Mouse (Mus musculus): ENCODE results near the gene Nars2. TPM values are rescaled to one million over a fixed set of nuclear protein-coding genes. Genes with fewer than 3 reads are reported as not detected.
"Not testable (repeated sequence)": the region's sequence is repeated elsewhere in the genome, so short reads cannot be mapped to it uniquely, and the experiment has no call there.

The Nars2 gene
- polyA plus RNA-seq, 1 experiment from 2014 or later: 28.0 TPM

DNA sequence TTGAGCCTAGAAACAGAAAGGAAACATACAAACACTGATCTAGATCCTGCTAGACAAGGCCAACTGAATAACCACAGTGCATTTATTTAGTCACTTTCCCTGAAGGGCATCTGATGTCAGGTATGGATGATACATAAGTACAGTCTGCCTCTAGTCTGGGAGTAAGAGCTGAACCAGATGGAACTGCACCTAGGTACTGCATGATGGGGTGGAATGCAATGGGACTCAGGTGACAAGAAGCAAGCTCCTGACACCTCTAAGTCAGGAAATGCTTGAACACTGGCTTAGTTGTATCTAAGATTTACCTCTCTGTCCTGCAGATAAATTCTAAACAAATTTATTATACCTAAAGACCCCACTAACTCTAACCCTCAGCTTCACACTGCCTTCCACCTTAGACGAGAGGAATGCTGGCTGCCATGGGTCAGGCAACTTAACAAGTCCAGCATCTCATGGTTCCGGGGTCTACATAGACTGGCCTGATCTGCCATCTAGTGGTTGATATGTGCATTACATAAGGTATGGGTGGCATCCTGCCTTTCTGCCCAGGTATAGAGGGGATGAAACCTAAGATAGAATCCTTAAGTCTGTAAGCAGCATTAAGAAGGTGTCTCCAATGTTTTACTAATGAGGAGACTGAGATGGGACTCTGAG lies 35.7 kb upstream of the Nars2 start:
- Histone ChIP-seq H3K27ac (no peak overlapping the region), H3K36me3 (replicated peaks) (no peaks in the 10 kb centered on the region), H3K4me1 (peaks cover 21% of the 10 kb centered on the region), H3K9me3 (no peaks in the 10 kb centered on the region), H3K4me3 (no peak overlapping the region), H3K27me3 (ENCODE audit: poor library complexity, severe bottlenecking) (peaks cover 42% of the 10 kb centered on the region)
- DNase-seq (ENCODE audit: extremely low spot score, low spot score): peak; percentile 54
- 3% methylated on average over 2 of the region's 2 CpGs for WGBS

DNA sequence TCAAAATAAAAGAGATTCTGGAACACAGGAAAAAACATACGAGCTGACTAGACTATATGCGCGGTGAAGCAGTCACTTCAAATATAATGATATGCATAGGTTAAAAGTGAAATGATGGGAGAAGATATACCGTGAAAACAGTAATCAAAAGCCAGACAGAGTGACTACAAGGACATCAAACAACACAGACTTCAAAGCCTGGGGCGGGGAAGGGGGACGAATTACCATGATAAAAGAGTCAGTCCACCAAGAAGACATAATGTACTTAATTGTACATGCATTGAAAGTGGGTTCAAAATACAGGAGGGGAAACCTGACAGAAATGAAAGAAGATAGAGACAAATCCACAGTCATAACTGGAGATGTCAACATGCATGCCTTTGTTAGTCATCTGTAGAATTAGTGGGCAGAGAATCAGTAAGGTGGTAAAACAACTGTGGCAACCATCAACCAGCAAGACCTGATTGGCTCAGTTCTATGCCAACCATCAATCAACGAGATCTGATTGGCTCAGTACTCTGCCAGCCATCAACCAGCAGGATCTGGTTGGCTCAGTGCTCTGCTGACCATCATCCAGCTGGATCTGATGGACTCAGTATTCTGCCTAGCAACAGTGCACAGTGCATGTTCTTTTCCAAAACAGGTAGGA lies 30.7 kb upstream of the Nars2 start:
- DNase-seq (ENCODE audit: extremely low spot score, low spot score): peak; percentile 13
- no peak overlapping the region for H3K27ac ChIP-seq
- H3K4me1 ChIP-seq: peaks cover 10% of the 10 kb centered on the region; the same call in 1 of the 2 replicates
- 82% methylated on average over 7 of the region's 7 CpGs for WGBS
- no peak overlapping the region for H3K4me3 ChIP-seq
- no peaks in the 10 kb centered on the region for H3K9me3 ChIP-seq
- H3K36me3 ChIP-seq (replicated peaks): no peaks in the 10 kb centered on the region
- H3K27me3 ChIP-seq (ENCODE audit: poor library complexity, severe bottlenecking): peaks cover 10% of the 10 kb centered on the region; the same call in 1 of the 2 replicates

DNA sequence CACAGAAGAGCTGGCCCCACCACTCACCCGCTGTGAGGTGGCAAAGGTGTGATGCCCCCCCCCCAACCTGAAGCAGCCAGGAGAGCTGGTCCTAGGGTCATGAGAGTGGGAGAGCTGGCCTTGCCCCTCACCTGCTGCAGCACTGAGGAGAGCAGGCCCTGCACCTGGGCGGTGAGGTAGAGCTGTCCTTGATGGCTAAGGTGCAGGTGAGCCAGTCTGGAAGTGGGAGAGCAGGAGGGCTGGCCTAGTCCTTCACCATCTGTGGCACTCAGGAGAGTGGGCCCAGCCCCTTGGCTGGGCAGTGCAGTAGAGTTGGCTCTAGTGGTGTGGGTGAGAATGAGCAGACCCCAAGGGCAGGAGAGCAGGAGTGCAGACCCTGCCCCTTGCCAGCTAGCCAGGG lies 28.4 kb upstream of the Nars2 start:
- WGBS: 91% methylated on average over 2 of the region's 2 CpGs
- Histone ChIP-seq H3K27ac (peak overlapping the region; percentile 46; the same call in 1 of the 2 replicates), H3K9me3 (no peaks in the 10 kb centered on the region), H3K4me3 (no peak overlapping the region), H3K27me3 (ENCODE audit: poor library complexity, severe bottlenecking) (no peaks in the 10 kb centered on the region; the same call in 1 of the 2 replicates), H3K4me1 (peaks cover 10% of the 10 kb centered on the region; the same call in 1 of the 2 replicates), H3K36me3 (replicated peaks) (no peaks in the 10 kb centered on the region)
- DNase-seq (ENCODE audit: extremely low spot score, low spot score): no peak

DNA sequence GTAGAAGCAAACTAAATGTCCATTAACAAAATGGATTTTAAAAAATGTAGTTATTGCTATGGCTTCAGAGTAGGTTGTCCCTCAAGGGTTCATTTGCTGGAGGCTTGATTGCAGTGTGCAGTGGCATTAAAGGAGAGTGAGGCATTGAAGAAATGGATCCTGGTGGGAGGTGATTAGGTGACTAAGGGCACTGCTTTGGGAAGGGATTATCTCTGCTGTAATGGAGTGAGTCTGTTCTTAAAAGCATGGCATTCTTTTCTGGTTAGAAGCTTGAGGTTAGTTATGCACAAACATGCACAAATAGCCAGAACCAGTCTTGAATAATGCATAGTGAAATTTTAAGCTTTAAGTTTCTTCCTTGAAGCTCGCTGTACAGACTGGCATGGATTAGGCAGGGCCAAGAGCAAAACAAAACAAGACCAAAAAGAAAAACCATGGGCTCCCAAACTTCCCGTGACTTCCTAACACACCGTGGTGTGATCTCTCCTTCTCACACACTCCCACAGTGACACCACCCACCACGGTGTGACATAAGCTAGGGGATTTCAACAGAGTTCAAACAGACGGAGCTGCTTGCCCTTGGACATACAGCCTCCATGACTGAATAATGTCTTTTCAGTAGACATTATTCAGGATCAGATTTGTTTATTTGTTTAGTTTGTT lies 7.5 kb upstream of the Nars2 start:
- peak overlapping the region; percentile 51; the same call in 1 of the 2 replicates for H3K27ac ChIP-seq
- peaks cover 44% of the 10 kb centered on the region for H3K4me1 ChIP-seq
- H3K9me3 ChIP-seq: no peaks in the 10 kb centered on the region
- H3K27me3 ChIP-seq (ENCODE audit: poor library complexity, severe bottlenecking): peaks cover 10% of the 10 kb centered on the region
- H3K4me3 ChIP-seq: no peak overlapping the region
- WGBS: 32% methylated on average over 5 of the region's 5 CpGs
- H3K36me3 ChIP-seq (replicated peaks): no peaks in the 10 kb centered on the region
- no peak for DNase-seq (ENCODE audit: extremely low spot score, low spot score)

DNA sequence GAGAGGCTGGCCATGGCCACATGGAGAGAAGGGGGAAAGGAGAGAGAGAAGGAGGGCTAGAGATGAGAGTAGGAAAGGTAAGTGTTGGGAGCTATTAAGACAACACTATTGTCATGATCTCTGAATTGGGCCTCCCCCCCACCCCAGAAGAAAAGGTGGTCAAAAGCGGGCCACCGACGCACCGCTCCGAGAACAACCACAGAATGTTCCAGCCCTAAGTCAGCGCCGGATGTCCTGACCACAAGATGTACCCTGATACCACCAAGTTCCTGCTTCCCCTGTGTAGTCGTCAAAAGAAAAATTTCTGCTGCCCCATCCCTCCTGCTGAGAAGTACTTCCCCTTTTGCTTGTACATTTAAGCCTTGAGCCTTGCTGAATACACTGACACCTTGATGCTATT lies 4.8 kb upstream of the Nars2 start:
- not testable (repeated sequence) for H3K27ac ChIP-seq; H3K36me3 ChIP-seq (replicated peaks); H3K9me3 ChIP-seq; H3K4me3 ChIP-seq; DNase-seq (ENCODE audit: extremely low spot score, low spot score)
- peaks cover 10% of the 10 kb centered on the region for H3K27me3 ChIP-seq (ENCODE audit: poor library complexity, severe bottlenecking)
- 90% methylated on average over 8 of the region's 8 CpGs for WGBS
- peaks cover 47% of the 10 kb centered on the region for H3K4me1 ChIP-seq

DNA sequence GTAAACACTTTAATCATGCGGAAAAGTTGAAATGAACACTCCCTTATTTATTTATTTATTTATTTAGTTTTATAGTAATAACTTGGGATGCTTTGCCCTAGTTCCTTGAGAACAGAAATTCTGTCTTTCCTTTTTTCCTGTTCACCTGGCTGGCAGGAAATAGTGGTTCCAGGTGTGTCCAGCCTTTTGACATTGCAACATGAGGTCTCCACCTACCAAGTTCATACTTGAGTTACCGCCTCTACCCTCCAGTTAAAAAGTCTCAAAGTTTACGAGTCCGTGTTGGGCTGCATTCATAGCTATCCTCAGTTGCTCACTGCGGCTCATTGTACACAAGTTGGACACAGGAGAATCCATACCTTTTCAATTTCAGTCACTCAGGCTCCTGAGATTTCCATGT lies 789 bp downstream of the Nars2 start:
- Histone ChIP-seq H3K4me3 (peak overlapping the region; percentile 85), H3K27me3 (ENCODE audit: poor library complexity, severe bottlenecking) (no peaks in the 10 kb centered on the region; the same call in 1 of the 2 replicates), H3K4me1 (peaks cover 30% of the 10 kb centered on the region), H3K27ac (peak overlapping the region; percentile 90), H3K36me3 (replicated peaks) (peaks cover 12% of the 10 kb centered on the region), H3K9me3 (no peaks in the 10 kb centered on the region)
- 41% methylated on average over 5 of the region's 5 CpGs for WGBS
- DNase-seq (ENCODE audit: extremely low spot score, low spot score): no peak

DNA sequence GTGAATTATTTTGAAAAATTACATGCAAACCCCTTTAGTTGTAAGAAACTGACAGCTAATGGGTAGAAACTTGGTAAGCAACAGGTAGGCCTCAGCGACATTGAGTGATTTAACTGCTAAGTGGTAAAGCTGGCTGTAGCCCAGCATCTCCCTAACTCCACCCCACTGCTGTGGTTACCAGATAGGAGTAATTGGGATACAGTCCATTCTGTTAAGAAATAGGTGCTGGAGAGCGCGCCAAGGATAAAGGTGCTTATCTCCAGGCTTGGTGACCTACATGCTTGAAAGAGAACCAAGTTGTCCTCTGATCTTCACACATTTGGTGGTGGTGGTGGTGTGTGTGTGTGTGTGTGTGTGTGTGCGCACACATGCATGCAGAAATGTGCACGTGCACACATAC lies 7.9 kb downstream of the Nars2 start:
- Histone ChIP-seq H3K36me3 (replicated peaks) (peaks cover 75% of the 10 kb centered on the region), H3K9me3 (no peaks in the 10 kb centered on the region), H3K27ac (no peak overlapping the region), H3K4me3 (no peak overlapping the region), H3K4me1 (no peaks in the 10 kb centered on the region), H3K27me3 (ENCODE audit: poor library complexity, severe bottlenecking) (no peaks in the 10 kb centered on the region)
- DNase-seq (ENCODE audit: extremely low spot score, low spot score): no peak
- WGBS: 91% methylated on average over 5 of the region's 5 CpGs

DNA sequence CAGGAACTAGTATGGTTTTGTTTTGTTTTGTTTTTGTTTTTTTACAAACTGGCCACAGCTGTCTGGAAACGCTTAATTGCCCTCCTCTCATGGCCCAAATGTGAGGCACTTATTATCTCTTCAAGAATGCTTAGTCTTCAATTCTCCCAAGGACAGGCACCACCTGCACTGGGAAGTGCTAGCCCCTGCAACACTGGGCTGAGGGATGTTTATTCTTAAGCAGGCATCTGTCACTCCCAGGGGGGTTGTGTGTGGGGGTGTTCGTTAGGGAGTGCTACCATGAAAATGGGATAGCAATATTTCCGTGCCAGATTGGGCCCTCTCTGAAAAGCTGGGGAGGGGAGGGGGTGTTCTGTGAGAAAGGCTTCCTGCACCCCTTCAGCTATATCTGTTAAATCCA lies 15.9 kb downstream of the Nars2 start:
- no peak overlapping the region for H3K4me3 ChIP-seq
- no peaks in the 10 kb centered on the region for H3K9me3 ChIP-seq
- H3K4me1 ChIP-seq: 0 out of 2 replicates have a peak, but pooled peaks cover 6% of the 10 kb centered on the region
- H3K27me3 ChIP-seq (ENCODE audit: poor library complexity, severe bottlenecking): no peaks in the 10 kb centered on the region
- H3K27ac ChIP-seq: no peak overlapping the region
- H3K36me3 ChIP-seq (replicated peaks): peaks cover 23% of the 10 kb centered on the region
- DNase-seq (ENCODE audit: extremely low spot score, low spot score): no peak
- WGBS: 71% methylated on average over 3 of the region's 3 CpGs

DNA sequence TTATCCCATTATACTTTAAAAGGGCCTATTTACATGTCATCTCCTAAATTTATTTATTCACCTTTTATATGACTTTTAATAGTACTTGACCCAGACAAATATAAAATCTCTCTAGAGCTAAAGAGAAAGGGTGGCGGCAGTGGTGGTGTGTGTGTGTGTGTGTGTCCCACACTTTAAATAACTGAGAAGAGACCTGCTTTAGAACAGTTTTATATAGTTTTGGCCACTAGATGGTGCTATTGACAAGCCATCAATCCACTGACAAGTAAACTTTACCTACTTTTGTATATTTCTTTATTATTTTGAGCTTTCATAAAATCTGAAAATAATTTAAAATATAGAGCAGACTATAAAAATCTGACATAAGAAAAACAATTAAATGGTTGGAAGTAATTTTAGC lies 19.1 kb downstream of the Nars2 start:
- Histone ChIP-seq H3K9me3 (no peaks in the 10 kb centered on the region), H3K4me1 (peaks cover 13% of the 10 kb centered on the region; the same call in 1 of the 2 replicates), H3K36me3 (replicated peaks) (peaks cover 6% of the 10 kb centered on the region), H3K4me3 (no peak overlapping the region), H3K27me3 (ENCODE audit: poor library complexity, severe bottlenecking) (no peaks in the 10 kb centered on the region), H3K27ac (no peak overlapping the region)
- 39% methylated on average over 1 of the region's 1 CpGs for WGBS
- DNase-seq (ENCODE audit: extremely low spot score, low spot score): no peak

DNA sequence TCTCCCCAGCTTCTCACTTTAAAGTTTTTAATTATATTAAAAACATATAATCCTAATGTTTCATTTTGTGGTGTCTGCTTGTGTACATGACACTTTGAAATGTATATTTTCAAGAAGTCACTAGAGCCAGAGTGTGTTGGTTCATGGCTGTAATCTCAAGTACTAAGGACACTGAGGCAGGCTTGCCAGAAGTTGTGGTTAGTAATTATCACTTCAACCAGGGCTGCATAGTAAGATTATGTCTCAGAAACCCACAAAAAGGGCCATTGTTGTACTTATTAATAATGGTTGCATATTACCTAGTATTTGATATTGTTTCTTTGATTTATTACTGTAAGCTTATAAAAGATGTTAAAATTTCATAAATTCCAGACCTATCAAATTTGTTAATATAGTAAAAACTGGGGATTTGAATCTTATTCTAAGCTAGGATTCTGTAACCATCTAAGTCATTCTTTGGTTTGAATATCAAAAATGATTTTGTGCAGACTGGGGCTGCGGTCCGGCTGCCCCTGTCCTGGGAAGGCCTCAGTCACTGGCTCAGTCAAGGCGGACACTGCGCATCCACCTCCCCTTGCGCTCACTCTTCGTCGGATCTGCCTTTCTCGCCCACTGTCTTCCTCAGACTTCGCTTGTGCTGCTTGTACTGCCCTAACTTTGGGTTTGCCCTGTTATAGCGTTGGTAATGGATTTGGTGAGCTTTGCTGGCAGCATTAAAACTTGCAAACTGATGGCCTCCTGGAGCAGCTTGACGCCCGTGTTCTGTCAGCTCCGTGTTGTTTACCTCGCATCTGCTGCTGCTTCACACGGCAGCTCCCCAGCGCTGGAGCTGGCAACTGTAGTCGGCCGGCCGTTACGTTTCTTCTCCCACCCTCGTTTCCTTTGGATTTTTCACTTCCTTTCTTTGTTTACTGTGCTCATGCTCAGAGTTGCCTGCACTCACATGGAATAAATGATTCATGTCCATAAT lies 20.0 kb downstream of the Nars2 start:
- 80% methylated on average over 21 of the region's 21 CpGs for WGBS
- H3K9me3 ChIP-seq: no peaks in the 10 kb centered on the region
- no peaks in the 10 kb centered on the region for H3K27me3 ChIP-seq (ENCODE audit: poor library complexity, severe bottlenecking)
- H3K4me3 ChIP-seq: no peak overlapping the region
- peaks cover 7% of the 10 kb centered on the region for H3K36me3 ChIP-seq (replicated peaks)
- peaks cover 13% of the 10 kb centered on the region; the same call in 1 of the 2 replicates for H3K4me1 ChIP-seq
- no peak overlapping the region for H3K27ac ChIP-seq
- DNase-seq (ENCODE audit: extremely low spot score, low spot score): no peak

DNA sequence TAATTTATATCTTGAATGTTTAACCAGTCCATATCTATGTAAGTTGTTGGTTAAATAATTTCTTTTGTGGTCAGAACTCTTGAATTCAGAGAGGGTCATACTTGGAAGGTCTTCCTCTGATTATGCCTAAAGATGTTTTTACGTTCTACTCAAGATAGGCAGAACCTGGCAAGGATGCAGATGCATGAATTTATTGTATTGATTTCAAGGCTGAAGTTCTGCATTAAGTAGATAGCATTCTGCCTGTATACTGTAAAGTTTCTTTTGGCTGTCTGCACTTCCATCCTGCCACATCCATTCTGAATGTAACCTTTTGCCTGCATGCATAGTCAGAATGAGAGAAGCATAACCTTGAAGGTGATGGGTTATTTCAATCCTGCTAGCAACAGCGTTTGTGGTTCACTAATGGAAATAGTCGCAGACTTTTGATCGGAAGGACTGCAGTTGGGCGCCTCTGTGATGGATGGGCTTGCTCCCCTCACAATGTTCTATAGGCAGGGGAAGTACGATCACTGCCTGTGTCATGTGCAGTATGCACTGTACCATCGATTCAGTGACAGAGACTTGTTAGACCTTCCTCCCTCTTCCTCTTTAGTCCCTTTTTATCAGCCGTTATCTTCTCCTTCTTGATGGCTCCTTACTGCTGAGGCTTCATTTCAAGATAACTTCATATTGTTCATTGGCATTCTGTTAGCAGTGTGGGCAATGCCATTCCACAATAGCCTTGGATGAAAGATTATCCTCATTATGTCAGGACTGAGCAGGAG lies 21.0 kb downstream of the Nars2 start:
- Histone ChIP-seq H3K9me3 (no peaks in the 10 kb centered on the region), H3K36me3 (replicated peaks) (peaks cover 7% of the 10 kb centered on the region), H3K4me3 (no peak overlapping the region), H3K27me3 (ENCODE audit: poor library complexity, severe bottlenecking) (no peaks in the 10 kb centered on the region), H3K27ac (no peak overlapping the region), H3K4me1 (peaks cover 7% of the 10 kb centered on the region; the same call in 1 of the 2 replicates)
- WGBS: 90% methylated on average over 8 of the region's 8 CpGs
- no peak for DNase-seq (ENCODE audit: extremely low spot score, low spot score)

Measured in forebrain, embryonic 10.5 days (tissue).